Mouse (Mus musculus): ENCODE results near the gene Cdkl3.

The Cdkl3 gene

GRCm38 (mm10) chr11:52003772-52004528, at the start of gene Cdkl3:
Gene Cdkl3 (plus strand): TSS chr11:52004221.
- peak; percentile 90 for DNase-seq

GRCm38 (mm10) chr11:51956112-51956511, 47.9 kb upstream of the Cdkl3 start:
- DNase-seq: no peak

- no peak for DNase-seq
Observed at GRCm38 (mm10) chr11:51957760-51958159, 46.3 kb upstream of the Cdkl3 start.

- DNase-seq: no peak
Observed at GRCm38 (mm10) chr11:51959511-51959910, 44.5 kb upstream of the Cdkl3 start.

- DNase-seq: no peak
Observed at GRCm38 (mm10) chr11:51960061-51960460, 44.0 kb upstream of the Cdkl3 start.

- peak; percentile 70 for DNase-seq
Observed at GRCm38 (mm10) chr11:51960967-51961471, 43.0 kb upstream of the Cdkl3 start.

GRCm38 (mm10) chr11:51961761-51962160, 42.3 kb upstream of the Cdkl3 start:
- DNase-seq: peak; percentile 71

- no peak for DNase-seq
Observed at GRCm38 (mm10) chr11:51962277-51962676, 41.7 kb upstream of the Cdkl3 start.

- no peak for DNase-seq
Observed at GRCm38 (mm10) chr11:51966651-51967050, 37.4 kb upstream of the Cdkl3 start.

- DNase-seq: peak; percentile 99
Observed at GRCm38 (mm10) chr11:51967443-51968401, 36.3 kb upstream of the Cdkl3 start, which contains the start of gene Cdkn2aipnl. Gene Cdkn2aipnl (plus strand): TSS chr11:51967661.

- no peak for DNase-seq
Observed at GRCm38 (mm10) chr11:51968896-51969295, 35.1 kb upstream of the Cdkl3 start.

- DNase-seq: no peak
Observed at GRCm38 (mm10) chr11:51969511-51969910, 34.5 kb upstream of the Cdkl3 start.

- no peak for DNase-seq
Observed at GRCm38 (mm10) chr11:51971644-51972043, 32.4 kb upstream of the Cdkl3 start.

GRCm38 (mm10) chr11:51999611-52000289, 4.3 kb upstream of the Cdkl3 start:
- peak; percentile 54 for DNase-seq

GRCm38 (mm10) chr11:52000290-52000962, 3.6 kb upstream of the Cdkl3 start, which contains the start of gene Ube2b:
Gene Ube2b (minus strand): TSS chr11:52000762.
- peak; percentile 97 for DNase-seq

- DNase-seq: peak; percentile 21
Observed at GRCm38 (mm10) chr11:52001341-52001740, 2.7 kb upstream of the Cdkl3 start.

- no peak for DNase-seq
Observed at GRCm38 (mm10) chr11:52001861-52002260, 2.2 kb upstream of the Cdkl3 start.

- DNase-seq: no peak
Observed at GRCm38 (mm10) chr11:52002842-52003504, 1.0 kb upstream of the Cdkl3 start.

GRCm38 (mm10) chr11:52003505-52003771, 583 bp upstream of the Cdkl3 start:
- no peak for DNase-seq

- DNase-seq: no peak
Observed at GRCm38 (mm10) chr11:52005586-52005985, 1.6 kb downstream of the Cdkl3 start.

- DNase-seq: no peak
Observed at GRCm38 (mm10) chr11:52011011-52011410, 7.0 kb downstream of the Cdkl3 start.

- DNase-seq: no peak
Observed at GRCm38 (mm10) chr11:52011541-52011940, 7.5 kb downstream of the Cdkl3 start.

Data from thymus, postnatal 4 days (tissue).